ENCODE assay signal across 13 mouse cellular contexts in genomic region chr14:45442781-45443560, GRCm38 (mm10). TPM values are rescaled to one million over a fixed set of nuclear protein-coding genes. Genes with fewer than 3 reads are reported as not detected.
DNase-seq lines count a peak whose midpoint lies in the region; ATAC-seq and TF ChIP-seq lines count a peak whose summit lies in the region.
"Had no signal": no experiment of that assay in that cellular context is flagged by ENCODE, and none has a peak within 500 bp of the region (broad histone marks: within the 10 kb centered on the region; RNA-seq: fewer than 3 reads in every experiment).

No protein-coding gene starts in this region.

- no peak overlapping the region for H3K9ac ChIP-seq in kidney, embryonic 14.5 days (ENCODE audit: low read depth, low read length)
- 0 out of 2 replicates have a peak overlapping the region, but pooled peaks have one; percentile 47 for H3K9ac ChIP-seq in ES-Bruce4 (ENCODE audit: low read depth, poor library complexity, severe bottlenecking)
- no peak overlapping the region for H3K9ac ChIP-seq in liver, postnatal 0 days (replicated peaks)
- H3K9ac ChIP-seq: liver, embryonic 14.5 days had no signal

- no peak for TF ChIP-seq CTCF in ES-Bruce4 (IDR thresholded peaks at IDR 0.05; ENCODE audit: low read depth, low read length)
- TF ChIP-seq CTCF in liver, postnatal 0 days (IDR thresholded peaks at IDR 0.05; ENCODE audit: low read depth), result no peak

- H3K9me3 ChIP-seq in kidney, embryonic 14.5 days (ENCODE audit: control insufficient read depth, low read length), result no peaks in the 10 kb centered on the region
- no peaks in the 10 kb centered on the region for H3K9me3 ChIP-seq in ES-Bruce4 (replicated peaks; ENCODE audit: control insufficient read depth, insufficient read depth, low read length, poor library complexity, severe bottlenecking)
- no peaks in the 10 kb centered on the region for H3K9me3 ChIP-seq in limb, embryonic 10.5 days (replicated peaks)
- H3K9me3 ChIP-seq in liver, postnatal 0 days (ENCODE audit: low read length), result no peaks in the 10 kb centered on the region
- H3K9me3 ChIP-seq: megakaryocyte, embryonic 14.5 days had no signal

- H3K36me3 ChIP-seq in kidney, embryonic 14.5 days (ENCODE audit: control insufficient read depth, insufficient read depth, low read length), result no peaks in the 10 kb centered on the region
- no peaks in the 10 kb centered on the region for H3K36me3 ChIP-seq in ES-Bruce4 (ENCODE audit: control insufficient read depth, insufficient read depth, low read length, poor library complexity, severe bottlenecking)
- no peaks in the 10 kb centered on the region for H3K36me3 ChIP-seq in limb, embryonic 10.5 days
- no peaks in the 10 kb centered on the region for H3K36me3 ChIP-seq in liver, postnatal 0 days (replicated peaks; ENCODE audit: insufficient read depth, low read length)

- TF ChIP-seq POLR2A in ES-Bruce4 (IDR thresholded peaks at IDR 0.05; ENCODE audit: insufficient read depth, low read length), result no peak

- 35% methylated on average over 12 of the region's 12 CpGs for WGBS in kidney, embryonic 14.5 days
- 52% methylated on average over 12 of the region's 12 CpGs for WGBS in limb, embryonic 10.5 days
- WGBS in liver, postnatal 0 days (ENCODE audit: insufficient replicate concordance), result 45% methylated on average over 12 of the region's 12 CpGs

- no peak overlapping the region for H3K4me3 ChIP-seq in kidney, embryonic 14.5 days (ENCODE audit: low read length)
- no peak overlapping the region for H3K4me3 ChIP-seq in ES-Bruce4 (ENCODE audit: low read depth, low read length)
- H3K4me3 ChIP-seq in limb, embryonic 10.5 days, result no peak overlapping the region
- no peak overlapping the region for H3K4me3 ChIP-seq in liver, postnatal 0 days (ENCODE audit: low read depth, low read length)
- H3K4me3 ChIP-seq: megakaryocyte, embryonic 14.5 days had no signal

- no peak overlapping the region for H3K4me2 ChIP-seq in kidney, embryonic 14.5 days (replicated peaks; ENCODE audit: low read depth, low read length)
- no peak overlapping the region for H3K4me2 ChIP-seq in liver, postnatal 0 days (ENCODE audit: low read depth, low read length)

- H3K4me1 ChIP-seq in kidney, embryonic 14.5 days (ENCODE audit: control insufficient read depth, insufficient read depth, low read length), result peaks cover 29% of the 10 kb centered on the region
- H3K4me1 ChIP-seq in ES-Bruce4 (ENCODE audit: control insufficient read depth, insufficient read depth, low read length), result peaks cover 1% of the 10 kb centered on the region
- H3K4me1 ChIP-seq in limb, embryonic 10.5 days, result peaks cover 62% of the 10 kb centered on the region
- H3K4me1 ChIP-seq in liver, postnatal 0 days (ENCODE audit: insufficient read depth), result no peaks in the 10 kb centered on the region

- no peak for TF ChIP-seq EP300 in ES-Bruce4 (IDR thresholded peaks at IDR 0.05; ENCODE audit: insufficient read depth, low read depth, low read length)
- TF ChIP-seq EP300 in liver, postnatal 0 days (IDR thresholded peaks at IDR 0.05; ENCODE audit: low read depth), result no peak

- H3K27ac ChIP-seq in kidney, embryonic 14.5 days (ENCODE audit: low read depth, low read length), result peak overlapping the region; percentile 12; the same call in 1 of the 2 replicates
- peak overlapping the region; percentile 74 for H3K27ac ChIP-seq in ES-Bruce4 (ENCODE audit: insufficient read depth, low read length)
- peak overlapping the region; percentile 84 for H3K27ac ChIP-seq in limb, embryonic 10.5 days
- H3K27ac ChIP-seq in liver, postnatal 0 days (ENCODE audit: low read depth), result no peak overlapping the region
- H3K27ac ChIP-seq: liver, embryonic 14.5 days had no signal

- no peak for DNase-seq in kidney, postnatal 10 days
- DNase-seq in ZHBTc4 (ENCODE audit: low read depth, low spot score), result peak; percentile 54
- no peak for DNase-seq in limb, embryonic 10.5 days (ENCODE audit: low spot score)
- DNase-seq in liver, postnatal 0 days, result no peak
- DNase-seq in layer of hippocampus, postnatal 14 days (ENCODE audit: low spot score in 2 of 2), result no peak
- DNase-seq: adrenal gland, postnatal 10 days; cerebellum, adult 9-11 months; thymus, adult 18-20 months had no signal

- no peaks in the 10 kb centered on the region for H3K27me3 ChIP-seq in kidney, embryonic 14.5 days (ENCODE audit: control insufficient read depth, insufficient read depth, low read length)
- H3K27me3 ChIP-seq in ES-Bruce4 (ENCODE audit: control insufficient read depth, insufficient read depth, low read length, poor library complexity, severe bottlenecking), result no peaks in the 10 kb centered on the region
- no peaks in the 10 kb centered on the region for H3K27me3 ChIP-seq in limb, embryonic 10.5 days (ENCODE audit: low read depth, poor library complexity, severe bottlenecking)
- no peaks in the 10 kb centered on the region for H3K27me3 ChIP-seq in liver, postnatal 0 days (ENCODE audit: insufficient read depth, low read length)

- no peak for ATAC-seq in kidney, embryonic 14.5 days (ENCODE audit: low FRiP score, low TSS enrichment)
- no peak for ATAC-seq in erythroblast, adult 5-6 weeks (replicated peaks; ENCODE audit: low FRiP score, poor library complexity, severe bottlenecking)
- no peak for ATAC-seq in liver, postnatal 0 days

RNA-seq across cellular contexts. Expression of gene Gnpnat1, which starts 38.3 kb away (rescaled TPM):
- 56.3 and 74.5 TPM in 2 replicates for polyA plus RNA-seq in kidney, embryonic 14.5 days (2014; fragmentation: Nextera tagmentation; extraction: Ambion mirVana)
- polyA plus RNA-seq in ES-Bruce4 (2011; ENCODE audit: insufficient read depth, insufficient read length, low read depth, missing spikeins), result 96.6 and 98.5 TPM in 2 replicates
- 61.2 and 74.4 TPM in 2 replicates for polyA plus RNA-seq in limb, embryonic 10.5 days (2016; fragmentation: Nextera tagmentation; extraction: Ambion mirVana)
- total RNA-seq in erythroblast, adult 5-6 weeks (2015; ENCODE audit: low replicate concordance), result 3.1 and 22.6 TPM in 2 replicates
- total RNA-seq in erythroblast, adult 5-6 weeks (2017; ENCODE audit: low replicate concordance), result 5.4 and 9.2 TPM in 2 replicates
- polyA plus RNA-seq in liver, postnatal 0 days (2015; fragmentation: Nextera tagmentation; extraction: Ambion mirVana), result 64.4 and 86.3 TPM in 2 replicates
- total RNA-seq in layer of hippocampus, postnatal 14 days (2021), result 10 to 100 TPM; 11.3 to 14.4 TPM
